Mouse (Mus musculus): ENCODE measurements at regions not wholly inside any gene's neighbourhood (a gene's known extent, or its start where the extent isn't known, plus 50 kb on each side); places are given as distances from the start of the nearest gene placed in this dataset.
"Not testable (repeated sequence)": the region's sequence is repeated elsewhere in the genome, so short reads cannot be mapped to it uniquely, and the experiment has no call there.

DNA sequence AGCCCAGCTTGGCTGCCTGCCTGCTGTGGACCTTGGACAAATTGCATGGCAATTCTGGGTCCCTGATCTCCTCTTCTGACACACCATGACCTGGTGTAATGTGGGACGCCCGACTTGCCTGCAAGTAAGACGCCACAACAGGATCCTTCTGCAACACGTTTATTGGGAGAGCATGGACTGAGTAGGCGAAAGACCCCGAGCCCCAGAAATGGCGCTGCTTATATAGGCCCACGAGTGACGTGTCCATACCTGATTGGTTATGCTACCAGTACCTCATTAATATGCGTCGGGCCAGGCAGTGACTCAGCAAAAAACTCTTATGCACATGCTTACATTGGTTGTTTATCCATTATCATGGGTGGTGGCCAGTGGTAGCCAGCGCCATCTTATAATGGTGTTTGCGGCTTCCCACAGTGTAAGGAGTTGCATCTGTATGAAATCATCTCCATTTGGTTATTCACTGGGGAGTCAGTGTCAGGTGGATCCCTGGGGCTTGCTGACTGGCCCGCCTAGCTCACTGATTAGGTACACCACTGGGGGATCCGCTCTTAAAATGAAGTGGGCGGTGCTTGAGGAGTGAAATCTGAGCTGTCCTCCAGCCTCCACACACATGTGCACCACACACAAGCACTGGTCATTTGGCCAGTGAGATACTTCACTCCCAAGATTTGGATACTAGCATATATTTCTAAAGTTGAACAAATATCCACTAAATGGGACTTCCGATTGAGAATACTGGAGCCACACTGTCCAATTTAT is 113.1 kb downstream of the Gm31371 start:
- H3K4me1 ChIP-seq (ENCODE audit: control insufficient read depth, insufficient read depth, low read length); H3K9me3 ChIP-seq (ENCODE audit: control insufficient read depth, low read length); H3K27ac ChIP-seq (replicated peaks; ENCODE audit: low read depth, low read length); ATAC-seq (ENCODE audit: low FRiP score, low TSS enrichment); H3K4me2 ChIP-seq (ENCODE audit: low read length); H3K36me3 ChIP-seq (ENCODE audit: control insufficient read depth, insufficient read depth, low read length); DNase-seq; H3K27me3 ChIP-seq (ENCODE audit: control insufficient read depth, insufficient read depth, low read length); H3K4me3 ChIP-seq (replicated peaks; ENCODE audit: low read depth, low read length); H3K9ac ChIP-seq (replicated peaks; ENCODE audit: low read length): not testable (repeated sequence)
- 84% methylated on average over 16 of the region's 17 CpGs for WGBS

DNA sequence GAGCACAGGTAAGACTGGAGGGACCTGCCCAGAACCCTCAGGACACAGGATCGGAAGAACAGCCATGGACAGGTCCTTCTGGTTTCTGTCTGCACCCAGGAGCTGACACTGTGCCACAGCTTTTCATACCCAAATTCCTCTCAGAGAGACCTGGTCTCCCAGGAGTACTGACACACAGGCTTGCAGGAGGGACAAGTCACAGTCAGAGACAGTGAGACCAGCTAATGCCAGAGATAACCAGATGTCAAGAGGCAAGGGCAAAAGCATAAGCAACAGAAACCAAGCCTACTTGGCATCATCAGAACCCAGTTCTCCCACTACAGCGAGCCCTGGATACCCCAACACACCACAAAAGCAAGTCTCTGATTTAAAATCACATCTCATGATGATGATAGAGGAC is 122.3 kb downstream of the Gm31371 start:
- H3K9ac ChIP-seq (replicated peaks; ENCODE audit: low read length); H3K4me2 ChIP-seq (ENCODE audit: low read length); ATAC-seq (ENCODE audit: low FRiP score, low TSS enrichment); H3K27me3 ChIP-seq (ENCODE audit: control insufficient read depth, insufficient read depth, low read length); H3K4me1 ChIP-seq (ENCODE audit: control insufficient read depth, insufficient read depth, low read length); H3K36me3 ChIP-seq (ENCODE audit: control insufficient read depth, insufficient read depth, low read length); H3K4me3 ChIP-seq (replicated peaks; ENCODE audit: low read depth, low read length); DNase-seq; H3K27ac ChIP-seq (replicated peaks; ENCODE audit: low read depth, low read length); H3K9me3 ChIP-seq (ENCODE audit: control insufficient read depth, low read length): not testable (repeated sequence)
- no CpG with 5 or more reads among the region's 2 CpGs for WGBS

GRCm38 (mm10) chr8:20027956-20028355 is 124.8 kb downstream of the Gm31371 start:
- ATAC-seq (ENCODE audit: low FRiP score, low TSS enrichment); H3K4me2 ChIP-seq (ENCODE audit: low read length); H3K36me3 ChIP-seq (ENCODE audit: control insufficient read depth, insufficient read depth, low read length); H3K27ac ChIP-seq (replicated peaks; ENCODE audit: low read depth, low read length); H3K9ac ChIP-seq (replicated peaks; ENCODE audit: low read length); DNase-seq; H3K4me1 ChIP-seq (ENCODE audit: control insufficient read depth, insufficient read depth, low read length); H3K4me3 ChIP-seq (replicated peaks; ENCODE audit: low read depth, low read length); H3K9me3 ChIP-seq (ENCODE audit: control insufficient read depth, low read length); H3K27me3 ChIP-seq (ENCODE audit: control insufficient read depth, insufficient read depth, low read length): not testable (repeated sequence)
- 61% methylated on average over 1 of the region's 2 CpGs for WGBS

GRCm38 (mm10) chr8:20030131-20030530 is 126.9 kb downstream of the Gm31371 start:
- 86% methylated on average over 2 of the region's 2 CpGs for WGBS
- not testable (repeated sequence) for ATAC-seq (ENCODE audit: low FRiP score, low TSS enrichment); H3K27me3 ChIP-seq (ENCODE audit: control insufficient read depth, insufficient read depth, low read length)

GRCm38 (mm10) chr8:20057626-20058025 is 154.4 kb downstream of the Gm31371 start:
- H3K4me1 ChIP-seq (ENCODE audit: control insufficient read depth, insufficient read depth, low read length); H3K27me3 ChIP-seq (ENCODE audit: control insufficient read depth, insufficient read depth, low read length); H3K9ac ChIP-seq (replicated peaks; ENCODE audit: low read length); H3K4me3 ChIP-seq (replicated peaks; ENCODE audit: low read depth, low read length); H3K27ac ChIP-seq (replicated peaks; ENCODE audit: low read depth, low read length); H3K36me3 ChIP-seq (ENCODE audit: control insufficient read depth, insufficient read depth, low read length); DNase-seq; H3K4me2 ChIP-seq (ENCODE audit: low read length); ATAC-seq (ENCODE audit: low FRiP score, low TSS enrichment); H3K9me3 ChIP-seq (ENCODE audit: control insufficient read depth, low read length): not testable (repeated sequence)
- WGBS, result 68% methylated on average over 2 of the region's 3 CpGs

More at GRCm38 (mm10) chr8:20030131-20030530, 126.9 kb downstream of the Gm31371 start:
- H3K4me2 ChIP-seq (ENCODE audit: low read length); H3K4me1 ChIP-seq (ENCODE audit: control insufficient read depth, insufficient read depth, low read length); H3K9me3 ChIP-seq (ENCODE audit: control insufficient read depth, low read length); H3K36me3 ChIP-seq (ENCODE audit: control insufficient read depth, insufficient read depth, low read length); H3K4me3 ChIP-seq (replicated peaks; ENCODE audit: low read depth, low read length); H3K27ac ChIP-seq (replicated peaks; ENCODE audit: low read depth, low read length); DNase-seq; H3K9ac ChIP-seq (replicated peaks; ENCODE audit: low read length): not testable (repeated sequence)

DNA sequence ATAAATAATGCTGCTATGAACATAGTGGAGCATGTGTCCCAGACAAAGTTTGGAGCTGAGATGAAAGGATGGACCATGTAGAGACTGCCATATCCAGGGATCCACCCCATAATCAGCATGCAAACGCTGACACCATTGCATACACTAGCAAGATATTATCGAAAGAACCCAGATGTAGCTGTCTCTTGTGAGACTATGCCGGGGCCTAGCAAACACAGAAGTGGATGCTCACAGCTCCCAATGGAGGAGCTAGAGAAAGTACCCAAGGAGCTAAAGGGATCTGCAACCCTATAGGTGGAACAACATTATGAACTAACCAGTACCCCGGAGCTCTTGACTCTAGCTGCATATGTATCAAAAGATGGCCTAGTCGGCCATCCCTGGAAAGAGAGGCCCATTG is 194.9 kb downstream of the Gm31371 start:
- ATAC-seq (ENCODE audit: low FRiP score, low TSS enrichment); H3K9ac ChIP-seq (replicated peaks; ENCODE audit: low read length); H3K9me3 ChIP-seq (ENCODE audit: control insufficient read depth, low read length); H3K4me2 ChIP-seq (ENCODE audit: low read length); H3K36me3 ChIP-seq (ENCODE audit: control insufficient read depth, insufficient read depth, low read length); H3K4me1 ChIP-seq (ENCODE audit: control insufficient read depth, insufficient read depth, low read length); DNase-seq; H3K27me3 ChIP-seq (ENCODE audit: control insufficient read depth, insufficient read depth, low read length); H3K27ac ChIP-seq (replicated peaks; ENCODE audit: low read depth, low read length); H3K4me3 ChIP-seq (replicated peaks; ENCODE audit: low read depth, low read length): not testable (repeated sequence)
- WGBS, result 83% methylated on average over 4 of the region's 5 CpGs

GRCm38 (mm10) chr8:20100241-20100640 is 197.0 kb downstream of the Gm31371 start:
- no CpG with 5 or more reads among the region's 1 CpGs for WGBS
- not testable (repeated sequence) for H3K27me3 ChIP-seq (ENCODE audit: control insufficient read depth, insufficient read depth, low read length); ATAC-seq (ENCODE audit: low FRiP score, low TSS enrichment)

DNA sequence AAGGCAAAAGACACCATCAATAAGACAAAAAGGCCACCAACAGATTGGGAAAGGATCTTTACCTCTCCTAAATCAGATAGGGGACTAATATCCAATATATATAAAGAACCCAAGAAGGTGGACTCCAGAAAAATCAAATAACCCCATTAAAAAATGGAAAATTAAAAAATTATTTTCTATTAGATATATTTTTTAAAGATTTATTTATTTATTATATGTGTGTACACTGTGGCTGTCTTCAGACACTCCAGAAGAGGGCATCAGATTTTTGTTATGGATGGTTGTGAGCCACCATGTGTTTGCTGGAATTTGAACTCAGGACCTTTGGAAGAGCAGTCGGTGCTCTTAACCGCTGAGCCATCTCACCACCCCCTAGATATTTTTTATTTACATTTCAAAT is 199.2 kb downstream of the Gm31371 start:
- not testable (repeated sequence) for ATAC-seq (ENCODE audit: low FRiP score, low TSS enrichment); H3K4me2 ChIP-seq (ENCODE audit: low read length); H3K27me3 ChIP-seq (ENCODE audit: control insufficient read depth, insufficient read depth, low read length); DNase-seq; H3K36me3 ChIP-seq (ENCODE audit: control insufficient read depth, insufficient read depth, low read length); H3K9ac ChIP-seq (replicated peaks; ENCODE audit: low read length); H3K4me1 ChIP-seq (ENCODE audit: control insufficient read depth, insufficient read depth, low read length); H3K27ac ChIP-seq (replicated peaks; ENCODE audit: low read depth, low read length); H3K9me3 ChIP-seq (ENCODE audit: control insufficient read depth, low read length); H3K4me3 ChIP-seq (replicated peaks; ENCODE audit: low read depth, low read length)
- WGBS, result no CpG with 5 or more reads among the region's 2 CpGs

More at GRCm38 (mm10) chr8:20100241-20100640, 197.0 kb downstream of the Gm31371 start:
- not testable (repeated sequence) for H3K4me1 ChIP-seq (ENCODE audit: control insufficient read depth, insufficient read depth, low read length); H3K4me3 ChIP-seq (replicated peaks; ENCODE audit: low read depth, low read length); H3K9ac ChIP-seq (replicated peaks; ENCODE audit: low read length); H3K4me2 ChIP-seq (ENCODE audit: low read length); H3K36me3 ChIP-seq (ENCODE audit: control insufficient read depth, insufficient read depth, low read length); H3K9me3 ChIP-seq (ENCODE audit: control insufficient read depth, low read length); H3K27ac ChIP-seq (replicated peaks; ENCODE audit: low read depth, low read length); DNase-seq

DNA sequence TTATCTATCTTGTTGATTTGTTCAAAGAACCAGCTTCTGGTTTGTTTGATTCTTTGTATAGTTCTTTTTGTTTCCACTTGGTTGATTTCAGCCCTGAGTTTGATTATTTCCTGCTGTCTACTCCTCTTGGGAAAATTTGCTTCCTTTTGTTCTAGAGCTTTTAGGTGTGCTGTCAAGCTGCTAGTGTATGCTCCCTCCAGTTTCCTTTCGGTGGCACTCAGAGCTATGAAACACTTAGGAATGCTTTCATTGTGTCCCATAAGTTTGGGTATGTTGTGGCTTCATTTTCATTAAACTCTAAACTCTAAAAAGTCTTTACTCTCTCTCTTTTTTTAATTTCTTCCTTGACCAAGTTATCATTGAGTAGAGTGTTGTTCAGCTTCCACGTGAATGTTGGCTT is 204.0 kb downstream of the Gm31371 start:
- not testable (repeated sequence) for H3K4me3 ChIP-seq (replicated peaks; ENCODE audit: low read depth, low read length); DNase-seq; H3K36me3 ChIP-seq (ENCODE audit: control insufficient read depth, insufficient read depth, low read length); H3K4me2 ChIP-seq (ENCODE audit: low read length); H3K9me3 ChIP-seq (ENCODE audit: control insufficient read depth, low read length); H3K9ac ChIP-seq (replicated peaks; ENCODE audit: low read length); H3K27me3 ChIP-seq (ENCODE audit: control insufficient read depth, insufficient read depth, low read length); H3K27ac ChIP-seq (replicated peaks; ENCODE audit: low read depth, low read length); ATAC-seq (ENCODE audit: low FRiP score, low TSS enrichment); H3K4me1 ChIP-seq (ENCODE audit: control insufficient read depth, insufficient read depth, low read length)
- 80% methylated on average over 1 of the region's 2 CpGs for WGBS

Measured in midbrain, embryonic 14.5 days (tissue).